Mouse (Mus musculus) heart, adult 18-20 months (tissue): Measurements from ENCODE around the gene Psmf1. TPM values are rescaled to one million over a fixed set of nuclear protein-coding genes. Genes with fewer than 3 reads are reported as not detected.
A peak's percentile ranks its signal among the peaks of the same experiment; 100 is the strongest.

ENCODE experiments used
- DNase-seq, 2 experiments: peaks; one replicate each; pipeline ENCODE4 v3.0.0; 2021 to 2022; ENCODE audit warnings: mixed read lengths in 1 of 2
- long read RNA-seq, 2 experiments: library from polyadenylated mRNA; stranded (forward); transcript quantifications; one replicate each; pipeline ENCODE4 v2.0.0; 2021
- total RNA-seq, 2 experiments: library from RNA; stranded (reverse); gene quantifications; 2 replicates each; pipeline ENCODE4 v1.2.3; 2021

Gene Psmf1
- total RNA-seq: 10 to 100 TPM; 21.1 to 26.3 TPM
- long read RNA-seq, experiment 1, transcript Psmf1-201 (7 exons, 3,809 nt): major isoform, 20 of 22 reads
- long read RNA-seq, experiment 1, partial matches to known transcripts: 0 of 22 reads
- long read RNA-seq, experiment 1, other reads (novel, unspliced or antisense): 1 of 22 reads
- long read RNA-seq, experiment 2, transcript Psmf1-201 (7 exons, 3,809 nt): major isoform, 6 of 6 reads
- long read RNA-seq, experiment 2, partial matches to known transcripts: 0 of 6 reads
- long read RNA-seq, experiment 2, other reads (novel, unspliced or antisense): 0 of 6 reads

- DNase-seq: no peak
Measured at GRCm38 (mm10) chr2:151743845-151744244, at the start of gene Psmf1. Gene Psmf1, minus strand, starts transcription at chr2:151744186.

DNA sequence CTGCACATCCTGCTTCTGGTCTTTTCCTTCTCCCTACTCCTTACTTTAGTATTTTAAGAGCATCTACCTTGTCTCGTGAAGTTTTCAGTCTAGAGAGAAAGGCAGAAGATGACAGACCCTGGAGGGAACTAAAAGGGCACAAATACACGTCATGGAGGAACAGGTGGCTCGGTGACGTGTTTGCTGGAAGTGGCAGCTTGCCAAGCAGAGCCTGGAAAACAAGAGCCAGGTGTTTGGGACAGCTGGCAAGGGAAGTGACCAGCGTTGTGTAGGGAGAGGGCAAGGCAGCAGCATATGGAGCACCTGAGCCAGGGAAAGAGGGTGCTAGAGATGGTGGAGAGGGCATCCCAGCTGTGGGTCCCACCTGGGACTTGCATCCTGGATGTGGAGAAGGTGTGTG, 47.2 kb upstream of the Psmf1 start:
- DNase-seq: no peak

DNA sequence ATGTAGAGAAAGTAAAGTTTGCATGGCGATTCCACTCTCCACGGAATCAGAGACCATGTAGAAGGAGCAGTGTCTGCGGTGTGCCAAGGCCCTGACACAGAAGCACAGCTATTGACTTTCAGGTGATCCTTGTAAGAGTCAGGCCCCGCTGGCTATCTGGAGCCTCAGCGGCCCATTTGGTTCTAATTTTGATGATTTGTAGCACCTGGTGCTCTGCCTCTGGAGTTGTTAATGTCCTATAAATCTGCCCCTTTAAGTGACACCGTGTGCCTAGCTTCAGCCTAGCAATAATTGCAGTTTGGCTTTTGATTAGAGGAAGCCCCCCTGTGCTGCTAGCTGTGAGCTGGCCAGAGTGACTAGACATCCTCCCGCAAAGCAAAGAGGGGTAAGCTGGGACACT, 46.2 kb upstream of the Psmf1 start:
- DNase-seq: no peak

DNA sequence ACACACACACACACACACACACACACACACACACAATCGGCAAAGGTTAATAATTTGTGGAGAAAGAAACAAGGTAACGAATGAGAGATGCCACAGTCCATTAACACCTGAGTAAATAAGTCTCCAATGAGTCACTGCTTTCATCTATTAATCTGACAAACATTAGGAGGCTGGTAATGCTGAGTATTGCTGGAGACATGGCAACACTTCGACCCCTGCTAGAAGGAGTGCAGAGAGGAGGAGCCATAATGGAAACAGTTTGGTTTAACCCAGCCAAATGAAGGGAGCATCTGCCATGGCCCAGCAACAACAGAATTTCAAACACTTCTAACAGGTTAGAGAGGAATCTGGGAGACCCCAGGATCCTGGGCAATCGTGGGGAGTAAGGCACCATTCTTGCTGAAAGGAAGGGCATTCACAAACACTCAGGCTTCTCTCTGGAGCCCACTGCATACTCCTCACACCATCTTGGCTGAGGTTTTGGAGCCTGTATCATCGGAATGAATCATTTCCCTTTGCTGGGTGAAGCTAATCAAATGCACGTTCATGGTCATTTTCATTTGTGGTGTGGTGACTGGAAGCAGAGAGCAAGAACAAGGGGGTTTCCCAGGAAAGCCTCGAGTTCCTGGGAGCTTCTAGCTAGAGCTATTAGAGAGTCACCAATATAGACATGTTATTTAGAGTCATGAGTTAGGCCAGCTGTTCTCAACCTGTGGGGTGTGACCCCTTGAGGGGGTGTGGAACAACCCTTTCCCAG, 44.4 kb upstream of the Psmf1 start:
- DNase-seq: no peak

DNA sequence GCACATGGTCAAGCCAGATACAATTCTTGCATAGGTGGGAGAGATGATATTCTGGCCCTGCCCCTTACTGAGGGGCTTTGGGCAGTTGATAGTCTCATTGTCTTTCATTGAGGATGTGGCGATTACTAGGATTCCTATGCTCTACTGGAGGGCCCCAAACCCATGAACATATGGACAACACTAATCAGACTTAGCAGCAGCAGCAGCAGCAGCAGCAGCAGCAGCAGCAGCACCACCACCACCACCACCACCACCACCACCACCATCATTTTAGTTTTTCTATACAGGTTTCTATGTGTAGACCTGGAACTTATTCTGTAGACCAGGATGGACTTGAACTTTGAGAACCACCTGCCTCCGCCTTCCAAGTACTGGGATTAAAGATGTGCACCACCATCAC, 39.5 kb upstream of the Psmf1 start:
- DNase-seq: no peak

GRCm38 (mm10) chr2:151777366-151777765, 33.4 kb upstream of the Psmf1 start:
- DNase-seq: no peak

GRCm38 (mm10) chr2:151773476-151773875, 29.5 kb upstream of the Psmf1 start:
- no peak for DNase-seq

GRCm38 (mm10) chr2:151772169-151772568, 28.2 kb upstream of the Psmf1 start:
- no peak for DNase-seq

GRCm38 (mm10) chr2:151764557-151764956, 20.6 kb upstream of the Psmf1 start:
- DNase-seq: peak; percentile 20 to 21

DNA sequence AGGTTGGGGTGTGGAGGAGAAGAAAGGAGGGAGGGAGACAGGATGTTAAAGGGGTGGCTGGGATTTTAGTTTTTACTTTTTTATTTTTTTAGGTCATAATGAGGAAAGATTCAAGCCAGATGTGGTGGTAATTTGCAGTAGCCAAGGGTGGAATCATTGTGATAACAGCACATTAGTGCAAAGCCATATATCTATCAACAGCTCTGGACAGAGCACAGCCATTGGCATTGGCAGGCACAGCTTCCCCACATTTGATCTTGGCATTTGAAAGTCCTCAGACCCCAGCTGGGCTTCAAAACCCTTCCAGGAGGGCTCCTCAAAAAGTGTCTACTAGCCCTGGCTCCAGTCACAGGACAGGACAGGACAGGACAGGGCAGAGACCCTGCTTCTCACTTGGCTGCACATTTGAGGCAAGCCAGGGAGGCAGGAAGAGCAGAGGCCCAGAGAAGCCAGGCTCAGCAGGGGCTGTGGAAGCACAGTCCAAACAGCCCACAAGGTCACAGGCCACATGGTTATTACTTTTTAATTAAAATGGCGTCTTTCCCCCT, 14.9 kb upstream of the Psmf1 start:
- no peak for DNase-seq

DNA sequence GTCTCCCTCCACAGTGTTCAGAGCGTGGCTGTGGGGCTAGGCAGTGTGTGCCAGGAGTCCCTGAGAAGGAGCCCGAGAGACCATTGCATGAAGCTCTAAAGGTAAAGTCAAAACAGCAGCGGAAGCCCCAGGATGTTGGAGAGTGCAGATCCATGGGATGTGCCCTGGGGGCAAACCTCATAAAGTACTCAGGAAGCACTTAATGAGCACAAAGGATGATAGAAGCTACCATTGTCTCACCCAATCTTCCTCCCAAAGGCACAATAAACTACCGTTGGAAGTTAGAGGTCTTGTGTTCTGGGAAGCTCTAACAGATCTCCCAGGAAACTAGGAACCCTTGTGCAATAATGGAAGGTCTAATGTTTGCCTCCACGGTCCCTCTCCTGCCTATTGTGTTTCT, 13.5 kb upstream of the Psmf1 start:
- DNase-seq: no peak

DNA sequence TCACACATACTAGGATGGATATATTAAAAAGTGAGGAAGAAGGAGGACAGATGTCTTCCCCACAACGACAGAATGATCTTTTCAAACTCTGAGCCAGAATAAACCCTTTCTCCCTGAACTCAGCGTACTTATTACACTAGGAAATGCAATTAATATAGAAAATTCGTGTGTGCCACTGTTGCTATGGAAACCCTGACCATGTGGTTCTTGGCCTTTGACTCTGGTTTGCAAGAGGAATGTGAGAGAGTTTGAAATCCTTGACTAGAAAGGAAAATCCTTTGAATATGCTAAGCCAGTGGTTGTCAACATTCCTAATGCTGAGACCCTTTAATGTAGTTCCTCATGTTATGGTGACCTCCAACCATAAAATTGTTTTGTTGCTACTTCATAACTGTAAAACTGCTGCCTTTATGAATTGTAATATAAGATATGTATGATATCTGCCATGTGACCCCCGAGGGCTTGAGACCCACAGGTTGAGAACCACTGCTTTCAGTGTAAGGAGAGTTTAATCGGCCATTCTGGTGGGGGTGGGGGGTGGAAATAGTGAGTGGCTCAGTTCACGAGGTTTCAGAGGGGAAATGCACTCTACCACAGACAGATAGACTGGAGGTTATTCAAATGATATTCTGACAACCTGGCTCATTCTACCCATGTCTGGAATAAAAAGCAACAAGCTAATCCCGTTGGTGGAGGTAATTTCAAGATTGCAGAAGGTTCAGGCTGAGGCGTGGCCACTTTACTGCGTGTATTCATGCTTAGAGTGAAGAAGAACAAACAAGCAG, 12.5 kb upstream of the Psmf1 start:
- DNase-seq: no peak

DNA sequence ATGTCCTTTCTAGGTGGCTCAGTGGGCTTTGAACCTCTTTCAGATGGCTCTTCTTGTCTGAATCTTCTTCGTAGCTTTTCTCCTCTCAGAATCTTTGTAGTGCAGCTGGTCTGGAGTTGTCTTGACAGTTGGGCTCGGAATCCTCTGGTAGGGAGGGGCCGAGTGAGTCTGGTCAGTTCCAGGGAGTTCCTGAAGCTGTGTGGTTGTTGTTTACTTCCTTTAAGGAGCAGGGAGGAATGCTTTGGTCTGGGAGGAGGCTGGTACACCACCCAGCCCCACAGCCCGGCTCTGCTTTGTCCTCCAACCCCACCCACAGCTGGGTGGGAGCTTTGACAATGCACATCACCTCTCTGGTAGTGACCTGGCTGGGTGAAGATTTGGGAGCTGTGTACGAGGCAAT, 7.3 kb upstream of the Psmf1 start:
- DNase-seq: no peak

DNA sequence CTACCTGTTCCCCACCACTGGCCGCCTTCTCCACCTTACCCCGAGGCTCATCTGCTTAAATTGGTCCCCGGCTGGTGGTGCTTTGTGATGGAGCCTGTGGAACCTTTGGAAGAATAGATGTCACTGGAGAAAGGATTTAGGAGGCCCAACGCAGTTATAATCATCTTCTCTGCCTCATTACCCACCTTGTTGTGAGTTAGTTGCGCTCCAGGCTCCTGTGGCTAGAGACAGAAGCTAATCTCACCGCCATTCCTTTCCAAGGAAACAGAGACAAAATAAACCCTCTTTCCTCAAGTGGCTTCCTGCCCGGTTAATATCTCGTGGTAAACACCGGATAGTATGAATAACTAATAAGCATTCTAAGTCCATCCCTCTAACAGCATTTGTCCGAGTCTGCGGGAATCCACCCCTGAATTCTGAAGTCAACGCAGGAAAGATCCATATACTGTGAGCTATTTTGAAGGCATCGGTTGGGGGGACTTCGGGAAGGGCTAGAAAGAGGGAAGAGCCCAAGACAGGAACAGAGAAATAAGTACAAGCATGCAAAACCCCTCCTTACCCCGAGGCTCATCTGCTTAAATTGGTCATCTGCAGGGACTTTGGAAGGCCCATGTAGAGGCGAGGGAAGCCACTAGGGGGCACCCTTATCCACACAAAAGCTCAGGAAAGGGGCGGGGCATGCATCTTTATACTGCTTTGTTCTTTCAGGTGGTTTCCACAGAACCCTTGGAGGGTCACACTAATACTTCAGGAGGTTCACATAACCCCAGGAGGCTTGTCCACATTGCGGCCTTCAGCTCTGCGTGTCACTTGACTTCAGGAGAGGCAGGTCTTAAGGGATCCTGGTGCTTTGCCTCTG, 4.1 kb upstream of the Psmf1 start:
- peak; percentile 38 to 80 for DNase-seq

DNA sequence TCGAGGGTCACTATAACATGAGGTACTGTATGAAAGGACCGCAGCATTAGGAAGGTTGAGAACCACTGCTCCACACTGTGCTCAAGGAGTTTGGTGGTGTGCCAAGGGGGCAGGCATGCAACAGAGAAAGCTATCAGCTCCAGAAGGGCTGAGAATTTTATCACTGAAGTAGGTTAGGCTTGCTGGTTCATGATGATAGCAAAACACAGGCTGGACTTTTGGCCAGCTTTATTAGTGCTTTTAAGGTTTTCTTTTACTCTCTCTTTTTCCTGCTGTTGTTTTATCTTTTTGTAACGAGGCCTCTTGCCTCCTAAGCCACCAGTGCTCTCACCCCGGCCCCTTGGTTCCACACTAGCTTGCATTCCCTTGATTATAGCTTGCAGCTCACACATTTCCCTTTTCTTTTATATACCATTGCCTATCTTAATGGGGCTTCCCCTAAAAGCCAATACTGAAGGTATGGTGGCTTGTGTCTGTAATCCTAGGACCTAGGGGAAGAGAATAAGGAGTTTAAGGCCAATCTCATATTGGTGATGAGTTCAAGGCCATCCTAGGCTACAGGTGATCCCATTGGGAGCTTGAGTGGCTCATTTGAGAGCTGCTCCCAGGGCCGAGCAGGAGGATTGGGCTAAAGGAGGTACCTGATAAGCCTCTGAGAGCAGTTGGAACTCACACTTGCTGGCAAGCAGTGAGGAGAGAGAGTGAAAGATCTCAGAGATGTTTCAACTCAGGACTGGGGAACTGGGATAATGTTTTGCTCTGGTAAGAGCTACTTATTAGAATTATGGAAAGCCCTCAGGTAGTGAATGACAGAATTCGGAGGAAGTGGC, 921 bp downstream of the Psmf1 start:
- DNase-seq: no peak

- no peak for DNase-seq
Measured at GRCm38 (mm10) chr2:151742084-151742483, 1.9 kb downstream of the Psmf1 start.

DNA sequence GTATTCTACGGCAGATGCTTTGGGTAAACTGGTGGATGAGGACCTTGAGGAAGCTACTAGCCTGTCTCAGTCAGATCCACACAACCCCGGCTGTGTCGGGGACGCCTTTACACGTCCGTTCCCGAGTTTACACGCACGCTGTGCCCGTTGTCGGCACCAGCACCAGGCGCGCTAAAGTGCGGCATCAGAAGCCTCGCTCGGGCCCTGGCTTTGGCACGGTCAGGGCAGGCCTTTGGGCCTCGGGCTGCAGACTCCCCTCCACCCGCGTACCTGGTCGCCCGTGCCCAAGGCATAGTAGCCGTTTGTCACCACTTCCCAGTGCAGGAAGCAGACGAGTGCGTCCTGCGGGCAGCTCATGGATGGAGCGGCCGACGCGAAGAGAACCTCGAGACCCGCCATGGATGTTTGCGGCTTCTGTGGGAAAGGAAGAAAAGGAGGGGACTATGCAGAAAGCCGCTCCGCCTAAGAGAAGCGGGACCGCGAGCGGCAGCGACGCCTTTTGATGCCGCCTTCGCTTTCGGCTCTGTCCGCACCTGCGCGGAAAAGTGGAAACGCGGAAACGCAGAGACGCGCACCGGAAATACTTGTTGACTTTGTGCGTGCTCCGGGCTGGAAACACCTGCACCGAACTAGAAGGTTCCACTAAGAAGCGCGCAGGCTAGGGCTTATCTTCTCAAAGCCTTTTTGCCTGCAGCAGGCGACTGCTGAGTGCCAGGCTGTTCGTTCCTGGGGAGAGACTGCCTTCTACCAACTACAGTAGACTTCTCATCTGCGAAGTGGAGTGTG, 3.1 kb downstream of the Psmf1 start:
- DNase-seq: peak; percentile 89 to 95

DNA sequence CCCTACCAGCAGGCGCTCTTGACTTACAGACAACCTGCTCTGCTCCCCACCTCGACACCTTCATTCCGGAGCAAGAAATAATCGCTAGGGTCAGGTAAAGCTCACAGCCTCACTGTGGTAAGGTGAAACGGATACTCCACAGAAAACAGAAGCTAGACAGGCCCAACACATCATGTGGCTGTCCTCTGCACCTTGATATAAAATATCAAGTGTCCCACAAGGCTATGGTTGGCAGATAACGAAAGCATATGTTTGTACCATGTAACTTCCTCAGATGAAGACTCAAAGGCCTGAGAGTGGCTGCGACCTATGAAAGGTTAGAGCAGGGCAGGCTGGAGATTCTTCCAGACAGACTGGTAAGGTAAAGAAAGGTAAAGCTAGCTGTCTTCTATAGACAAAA, 4.5 kb downstream of the Psmf1 start:
- no peak for DNase-seq

- DNase-seq: no peak
Measured at GRCm38 (mm10) chr2:151739081-151739480, 4.9 kb downstream of the Psmf1 start.

GRCm38 (mm10) chr2:151738460-151738859, 5.5 kb downstream of the Psmf1 start:
- no peak for DNase-seq
